Mouse (Mus musculus): ENCODE measurements around the gene Zyx. TPM values are rescaled to one million over a fixed set of nuclear protein-coding genes. Genes with fewer than 3 reads are reported as not detected.

Gene Zyx
- total RNA-seq, 1 experiment: 46.0 TPM

DNA sequence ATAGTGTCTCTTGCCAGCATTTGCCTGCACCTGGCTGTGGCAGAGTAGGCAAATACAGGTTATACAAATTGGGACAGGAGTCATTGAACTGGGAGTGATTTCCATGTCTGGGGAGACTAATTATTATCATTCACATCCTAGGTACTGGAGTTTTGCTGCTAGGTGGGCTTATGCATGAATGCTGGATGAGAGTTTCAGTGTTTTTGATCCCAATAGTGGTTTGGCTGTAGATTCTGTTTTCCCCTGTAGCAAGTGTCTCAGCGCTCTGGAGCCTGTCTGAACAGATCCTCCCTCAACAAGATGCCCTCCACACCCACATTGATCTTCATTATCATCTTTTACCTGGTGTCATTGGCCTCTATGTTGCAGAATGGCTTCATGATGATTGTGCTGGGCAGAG, 50.5 kb downstream of the Zyx start, which contains the start of gene Tas2r143:
Gene Tas2r143, plus strand, starts transcription at position 301 of the 400 bp plus-strand sequence.
- Histone ChIP-seq H3K4me3 (ENCODE audit: insufficient read depth in 1 of 2, low read depth in 1 of 2, low read length in 2 of 2, poor library complexity in 1 of 2, severe bottlenecking in 1 of 2) (no peak within 1 kb of the TSS), H3K9me3 (ENCODE audit: control insufficient read depth, insufficient read depth, low read depth, low read length) (no peaks in the 10 kb centered on the region), H3K9ac (ENCODE audit: insufficient read depth, low read depth, low read length, poor library complexity, severe bottlenecking) (no peak within 1 kb of the TSS), H3K36me3 (ENCODE audit: control insufficient read depth, insufficient read depth, low read length, poor library complexity, severe bottlenecking) (no peaks in the 10 kb centered on the region), H3K27ac (ENCODE audit: insufficient read depth, low read depth, low read length, poor library complexity, severe bottlenecking) (no peak within 1 kb of the TSS), H3K4me1 (ENCODE audit: control insufficient read depth in 2 of 2, insufficient read depth in 2 of 2, low read length in 2 of 2, poor library complexity in 1 of 2) (no peaks in the 10 kb centered on the region)
- in situ Hi-C loops (cut with MboI; ENCODE audit: low sequenced_read_pairs in 2 of 2, unreplicated experiment in 2 of 2): no loop called here
- DNase-seq (ENCODE audit: low read depth, low spot score): no peak
- TF ChIP-seq ZC3H11A (IDR thresholded peaks at IDR 0.05; ENCODE audit: borderline replicate concordance, low read depth, low read length) (no peak), HCFC1 (IDR thresholded peaks at IDR 0.05; ENCODE audit: borderline replicate concordance, insufficient read depth, low read length) (no peak), CHD2 (IDR thresholded peaks at IDR 0.05; ENCODE audit: low read depth, low read length) (no peak), ZNF384 (IDR thresholded peaks at IDR 0.05; ENCODE audit: low read depth, low read length) (no peak), MAFK (IDR thresholded peaks at IDR 0.05; ENCODE audit: insufficient read depth, low read depth, low read length) (no peak)

- in situ Hi-C loops (cut with MboI; ENCODE audit: low sequenced_read_pairs in 2 of 2, unreplicated experiment in 2 of 2): no loop called here
These were observed 55.7 kb downstream of the Zyx start, which contains the start of gene Tas2r135 for GRCm38 (mm10) chr6:42405134-42405533. TSS of gene Tas2r135 (plus strand) at chr6:42405434.

More at GRCm38 (mm10) chr6:42405134-42405533, 55.7 kb downstream of the Zyx start, which contains the start of gene Tas2r135:
- no peak within 1 kb of the TSS for H3K4me3 ChIP-seq (ENCODE audit: insufficient read depth in 1 of 2, low read depth in 1 of 2, low read length in 2 of 2, poor library complexity in 1 of 2, severe bottlenecking in 1 of 2)
- H3K9me3 ChIP-seq (ENCODE audit: control insufficient read depth, insufficient read depth, low read depth, low read length): no peaks in the 10 kb centered on the region
- no peaks in the 10 kb centered on the region for H3K36me3 ChIP-seq (ENCODE audit: control insufficient read depth, insufficient read depth, low read length, poor library complexity, severe bottlenecking)
- H3K4me1 ChIP-seq (ENCODE audit: control insufficient read depth in 2 of 2, insufficient read depth in 2 of 2, low read length in 2 of 2, poor library complexity in 1 of 2): no peaks in the 10 kb centered on the region
- DNase-seq (ENCODE audit: low read depth, low spot score): no peak
- H3K27ac ChIP-seq (ENCODE audit: insufficient read depth, low read depth, low read length, poor library complexity, severe bottlenecking): no peak within 1 kb of the TSS
- TF ChIP-seq ZNF384 (IDR thresholded peaks at IDR 0.05; ENCODE audit: low read depth, low read length) (no peak), MAFK (IDR thresholded peaks at IDR 0.05; ENCODE audit: insufficient read depth, low read depth, low read length) (no peak), HCFC1 (IDR thresholded peaks at IDR 0.05; ENCODE audit: borderline replicate concordance, insufficient read depth, low read length) (no peak), ZC3H11A (IDR thresholded peaks at IDR 0.05; ENCODE audit: borderline replicate concordance, low read depth, low read length) (no peak), CHD2 (IDR thresholded peaks at IDR 0.05; ENCODE audit: low read depth, low read length) (no peak)
- no peak within 1 kb of the TSS for H3K9ac ChIP-seq (ENCODE audit: insufficient read depth, low read depth, low read length, poor library complexity, severe bottlenecking)

Other genes starting within 250 kb of the Zyx start
- gene Tas2r139, start 208.7 kb upstream of the Zyx start, total RNA-seq (2012; rRNA removed): not detected in 2 replicates
- gene Tas2r144, start 134.3 kb upstream of the Zyx start, total RNA-seq (2012; rRNA removed): not detected in 2 replicates
- 7.9 and 8.1 TPM in 2 replicates for gene Gstk1, start 103.7 kb upstream of the Zyx start, total RNA-seq (2012; rRNA removed)
- 1.3 and 1.6 TPM in 2 replicates for gene Tmem139, start 87.7 kb upstream of the Zyx start, total RNA-seq (2012; rRNA removed)
- gene Casp2, start 84.6 kb upstream of the Zyx start, total RNA-seq (2012; rRNA removed): 34.8 and 51.6 TPM in 2 replicates
- 1.2 and 2.9 TPM in 2 replicates for gene Clcn1, start 62.9 kb upstream of the Zyx start, total RNA-seq (2012; rRNA removed)
- gene Fam131b, start 25.0 kb upstream of the Zyx start, total RNA-seq (2012; rRNA removed): 0.74 and 1.3 TPM in 2 replicates
- gene Epha1, start 23.6 kb downstream of the Zyx start, total RNA-seq (2012; rRNA removed): 24.1 and 37.6 TPM in 2 replicates
- gene Tas2r143, start 50.6 kb downstream of the Zyx start, total RNA-seq (2012; rRNA removed): not detected in 2 replicates
- not detected in 2 replicates for gene Tas2r135, start 55.8 kb downstream of the Zyx start, total RNA-seq (2012; rRNA removed)
- not detected in 2 replicates for gene Tas2r126, start 84.9 kb downstream of the Zyx start, total RNA-seq (2012; rRNA removed)
- gene Olfr458, start 115.6 kb downstream of the Zyx start, total RNA-seq (2012; rRNA removed): not detected in 2 replicates
- gene Olfr457, start 126.7 kb downstream of the Zyx start, total RNA-seq (2012; rRNA removed): not detected in 2 replicates
- gene Olfr456, start 137.6 kb downstream of the Zyx start, total RNA-seq (2012; rRNA removed): not detected in 2 replicates
- not detected in 2 replicates for gene Olfr455, start 198.0 kb downstream of the Zyx start, total RNA-seq (2012; rRNA removed)
- not detected in 2 replicates for gene Tcaf3, start 248.1 kb downstream of the Zyx start, total RNA-seq (2012; rRNA removed)